8 mouse cellular contexts compared by ENCODE assay signal in the genomic region with DNA sequence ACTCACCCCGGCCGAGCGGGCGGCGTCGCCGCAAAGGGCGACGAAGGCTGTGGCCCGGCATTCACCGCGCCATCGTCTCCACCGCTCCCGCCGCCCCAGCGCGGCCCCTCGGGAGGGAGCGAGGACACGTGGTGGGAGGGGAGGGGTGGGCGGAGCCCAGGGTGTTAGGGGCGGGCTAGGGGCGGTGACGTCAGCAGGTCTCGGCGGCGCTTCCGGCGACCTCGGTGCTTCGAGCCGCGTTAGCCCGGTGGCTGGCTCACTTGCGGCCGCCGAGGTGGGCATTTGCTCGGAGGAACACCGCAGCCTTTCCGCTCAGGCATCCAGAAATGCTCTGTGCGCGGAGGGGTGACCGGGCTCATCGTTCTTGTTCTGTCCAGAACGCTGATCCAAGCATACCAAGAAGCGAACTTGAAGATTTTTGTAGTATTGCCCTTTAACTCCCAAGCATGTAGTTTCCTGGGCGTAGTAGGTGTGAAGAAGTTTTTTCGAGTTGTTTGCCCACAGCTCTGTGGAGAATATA. TPM values are rescaled to one million over a fixed set of nuclear protein-coding genes. Genes with fewer than 3 reads are reported as not detected.
DNase-seq lines count a peak whose midpoint lies in the region; ATAC-seq lines count a peak whose summit lies in the region.

A gene (minus strand): TSS at position 163 of the 520 bp plus-strand sequence.

- peak within 1 kb of the TSS; percentile 78 for H3K4me2 ChIP-seq in embryonic facial prominence, embryonic 13.5 days
- H3K4me2 ChIP-seq in kidney, embryonic 14.5 days (replicated peaks; ENCODE audit: low read depth, low read length), result peak within 1 kb of the TSS; percentile 91
- peak within 1 kb of the TSS; percentile 97 for H3K4me2 ChIP-seq in liver, embryonic 12.5 days
- peak within 1 kb of the TSS; percentile 87 for H3K4me2 ChIP-seq in stomach, embryonic 14.5 days (replicated peaks; ENCODE audit: low read depth, low read length)

- ATAC-seq in embryonic facial prominence, embryonic 13.5 days (ENCODE audit: insufficient number of reproducible peaks, insufficient read depth, low FRiP score, low TSS enrichment, low read depth), result peak; percentile 88
- ATAC-seq in kidney, embryonic 14.5 days (ENCODE audit: low FRiP score, low TSS enrichment), result peak; percentile 95
- peak; percentile 88 for ATAC-seq in liver, embryonic 12.5 days
- peak; percentile 92 for ATAC-seq in stomach, embryonic 14.5 days (ENCODE audit: insufficient number of reproducible peaks, insufficient read depth, low FRiP score, low read depth)

- H3K36me3 ChIP-seq in embryonic facial prominence, embryonic 13.5 days, result peaks cover 29% of the 10 kb centered on the region
- H3K36me3 ChIP-seq in heart, embryonic 10.5 days, result peaks cover 24% of the 10 kb centered on the region
- peaks cover 21% of the 10 kb centered on the region for H3K36me3 ChIP-seq in kidney, embryonic 14.5 days (ENCODE audit: control insufficient read depth, insufficient read depth, low read length)
- 0 out of 2 replicates have a peak, but pooled peaks cover 3% of the 10 kb centered on the region for H3K36me3 ChIP-seq in liver, embryonic 12.5 days
- H3K36me3 ChIP-seq in stomach, embryonic 14.5 days (ENCODE audit: control insufficient read depth, insufficient read depth, low read length), result peaks cover 16% of the 10 kb centered on the region; the same call in 1 of the 2 replicates

- peak within 1 kb of the TSS; percentile 81 for H3K27ac ChIP-seq in embryonic facial prominence, embryonic 13.5 days
- peak within 1 kb of the TSS; percentile 97 for H3K27ac ChIP-seq in heart, embryonic 10.5 days
- peak within 1 kb of the TSS; percentile 65 for H3K27ac ChIP-seq in kidney, embryonic 14.5 days (ENCODE audit: low read depth, low read length)
- H3K27ac ChIP-seq in liver, embryonic 12.5 days, result 0 out of 2 replicates have a peak within 1 kb of the TSS, but pooled peaks have one; percentile 25
- H3K27ac ChIP-seq in stomach, embryonic 14.5 days (ENCODE audit: low read length), result peak within 1 kb of the TSS; percentile 71

- 4% methylated on average over 49 of the region's 49 CpGs for WGBS in embryonic facial prominence, embryonic 13.5 days
- WGBS in heart, embryonic 10.5 days, result 8% methylated on average over 49 of the region's 49 CpGs
- WGBS in kidney, embryonic 14.5 days, result 4% methylated on average over 39 of the region's 49 CpGs
- WGBS in liver, embryonic 12.5 days (ENCODE audit: insufficient replicate concordance), result 4% methylated on average over 48 of the region's 49 CpGs
- 4% methylated on average over 47 of the region's 49 CpGs for WGBS in stomach, embryonic 14.5 days

- peak; percentile 92 for DNase-seq in A20 (ENCODE audit: low read depth, low spot score)
- peak; percentile 50 to 60 for DNase-seq in adrenal gland, postnatal 4 days (ENCODE audit: low spot score in 2 of 2)
- DNase-seq in heart, embryonic 10.5 days (ENCODE audit: low spot score), result peak; percentile 90
- DNase-seq in natural killer cell, adult 2 months (ENCODE audit: low spot score in 2 of 2), result peak; percentile 81 to 84

- peak within 1 kb of the TSS; percentile 94 for H3K9ac ChIP-seq in embryonic facial prominence, embryonic 13.5 days
- peak within 1 kb of the TSS; percentile 90 for H3K9ac ChIP-seq in kidney, embryonic 14.5 days (ENCODE audit: low read depth, low read length)
- H3K9ac ChIP-seq in liver, embryonic 12.5 days, result peak within 1 kb of the TSS; percentile 76
- H3K9ac ChIP-seq in stomach, embryonic 14.5 days (replicated peaks; ENCODE audit: low read depth, low read length), result peak within 1 kb of the TSS; percentile 81

- H3K4me1 ChIP-seq in embryonic facial prominence, embryonic 13.5 days, result peaks cover 9% of the 10 kb centered on the region
- peaks cover 20% of the 10 kb centered on the region for H3K4me1 ChIP-seq in heart, embryonic 10.5 days
- H3K4me1 ChIP-seq in kidney, embryonic 14.5 days (ENCODE audit: control insufficient read depth, insufficient read depth, low read length), result peaks cover 10% of the 10 kb centered on the region
- H3K4me1 ChIP-seq in liver, embryonic 12.5 days, result peaks cover 25% of the 10 kb centered on the region
- peaks cover 12% of the 10 kb centered on the region; the same call in 1 of the 2 replicates for H3K4me1 ChIP-seq in stomach, embryonic 14.5 days (ENCODE audit: control insufficient read depth, insufficient read depth, low read length)

- no peaks in the 10 kb centered on the region for H3K27me3 ChIP-seq in embryonic facial prominence, embryonic 13.5 days
- no peaks in the 10 kb centered on the region for H3K27me3 ChIP-seq in heart, embryonic 10.5 days (ENCODE audit: insufficient read depth, poor library complexity, severe bottlenecking)
- H3K27me3 ChIP-seq in kidney, embryonic 14.5 days (ENCODE audit: control insufficient read depth, insufficient read depth, low read length), result no peaks in the 10 kb centered on the region
- no peaks in the 10 kb centered on the region; the same call in 1 of the 2 replicates for H3K27me3 ChIP-seq in liver, embryonic 12.5 days (replicated peaks)
- no peaks in the 10 kb centered on the region for H3K27me3 ChIP-seq in stomach, embryonic 14.5 days (ENCODE audit: control insufficient read depth, insufficient read depth, low read length)

- peaks cover 11% of the 10 kb centered on the region; the same call in 1 of the 2 replicates for H3K9me3 ChIP-seq in embryonic facial prominence, embryonic 13.5 days
- H3K9me3 ChIP-seq in heart, embryonic 10.5 days, result peaks cover 7% of the 10 kb centered on the region; the same call in 1 of the 2 replicates
- peaks cover 9% of the 10 kb centered on the region; the same call in 1 of the 2 replicates for H3K9me3 ChIP-seq in kidney, embryonic 14.5 days (ENCODE audit: control insufficient read depth, low read length)
- H3K9me3 ChIP-seq in liver, embryonic 12.5 days (replicated peaks), result peaks cover 8% of the 10 kb centered on the region
- H3K9me3 ChIP-seq in stomach, embryonic 14.5 days (ENCODE audit: control insufficient read depth, low read depth, low read length), result peaks cover 6% of the 10 kb centered on the region; the same call in 1 of the 2 replicates

- H3K4me3 ChIP-seq in embryonic facial prominence, embryonic 13.5 days, result peak within 1 kb of the TSS; percentile 74
- peak within 1 kb of the TSS; percentile 78 for H3K4me3 ChIP-seq in heart, embryonic 10.5 days
- H3K4me3 ChIP-seq in kidney, embryonic 14.5 days (ENCODE audit: low read length), result peak within 1 kb of the TSS; percentile 75
- H3K4me3 ChIP-seq in liver, embryonic 12.5 days, result peak within 1 kb of the TSS; percentile 63
- H3K4me3 ChIP-seq in stomach, embryonic 14.5 days (ENCODE audit: low read depth, low read length), result peak within 1 kb of the TSS; percentile 70

RNA-seq across cellular contexts. Expression of the gene that starts here (rescaled TPM):
- 10 to 100 TPM; 35.3 to 36.0 TPM for total RNA-seq in adrenal gland, postnatal 4 days (2021)
- polyA plus RNA-seq in embryonic facial prominence, embryonic 13.5 days (2015; fragmentation: Nextera tagmentation; extraction: Ambion mirVana), result 22.6 and 26.6 TPM in 2 replicates
- 11.9 and 12.7 TPM in 2 replicates for polyA plus RNA-seq in heart, embryonic 10.5 days (2016; fragmentation: Nextera tagmentation; extraction: Ambion mirVana)
- 10.7 and 20.0 TPM in 2 replicates for polyA plus RNA-seq in kidney, embryonic 14.5 days (2014; fragmentation: Nextera tagmentation; extraction: Ambion mirVana)
- 2.8 and 3.2 TPM in 2 replicates for polyA plus RNA-seq in liver, embryonic 12.5 days (2016; fragmentation: Nextera tagmentation; extraction: Ambion mirVana)
- 20.6 and 21.2 TPM in 2 replicates for polyA plus RNA-seq in stomach, embryonic 14.5 days (2014; fragmentation: Nextera tagmentation; extraction: Ambion mirVana)

Comparison
In these comparisons a context has a peak if more than half of its experiments do, and no peak if none do; other contexts are left out.
1. Peak in every context shown above with its lines: DNase-seq, ATAC-seq, H3K4me3 ChIP-seq and H3K27ac ChIP-seq.
2. H3K27ac ChIP-seq: peak in every context shown above with its lines; median percentile 97 in heart, embryonic 10.5 days; 81 in embryonic facial prominence, embryonic 13.5 days; 71 in stomach, embryonic 14.5 days; 65 in kidney, embryonic 14.5 days; 25 in liver, embryonic 12.5 days.